Mouse (Mus musculus) neural tube, embryonic 11.5 days (tissue): ENCODE results near the gene Zfp874b. TPM values are rescaled to one million over a fixed set of nuclear protein-coding genes. Genes with fewer than 3 reads are reported as not detected.

Experiments used
- ATAC-seq: fragments of 200-750 bp; cut with Nextera tagmentation; 2 replicates; pipeline ENCODE4 v1.8.0; 2017; ENCODE audit warnings: moderate number of reproducible peaks, mild to moderate bottlenecking, moderate TSS enrichment, moderate library complexity; ENCODE audit not compliant: insufficient read depth, low FRiP score, low TSS enrichment
- DNase-seq: peaks from one replicate; pipeline ENCODE4 v3.0.0-alpha.2; 2015; ENCODE audit warnings: low spot score
- H3K27ac ChIP-seq: fragments of 300-500 bp; sonication (generic); 2 replicates; pipeline ENCODE4 v1.5.1; 2014; ENCODE audit warnings: low read depth, mild to moderate bottlenecking, low read length
- H3K27me3 ChIP-seq: fragments of 300-500 bp; sonication (generic); 2 replicates; pipeline ENCODE4 v1.6.1; 2014; ENCODE audit warnings: mild to moderate bottlenecking, low read length, mixed read lengths; ENCODE audit not compliant: control insufficient read depth, insufficient read depth
- H3K36me3 ChIP-seq: fragments of 300-500 bp; sonication (generic); 2 replicates; pipeline ENCODE4 v1.6.1; 2014; ENCODE audit warnings: mild to moderate bottlenecking, low read length, moderate library complexity, mixed read lengths; ENCODE audit not compliant: control insufficient read depth, insufficient read depth
- H3K4me1 ChIP-seq: fragments of 300-500 bp; sonication (generic); 2 replicates; pipeline ENCODE4 v1.6.1; 2014; ENCODE audit warnings: low read length, mixed read lengths; ENCODE audit not compliant: control insufficient read depth, insufficient read depth
- H3K4me2 ChIP-seq: fragments of 300-500 bp; sonication (generic); 2 replicates; pipeline ENCODE4 v1.6.1; 2014; ENCODE audit warnings: low read depth, mild to moderate bottlenecking, moderate library complexity
- H3K4me3 ChIP-seq: fragments of 300-500 bp; sonication (generic); 2 replicates; pipeline ENCODE4 v1.5.1; 2014; ENCODE audit warnings: low read depth, low read length
- H3K9ac ChIP-seq: fragments of 300-500 bp; sonication (generic); 2 replicates; pipeline ENCODE4 v1.6.1; 2014; ENCODE audit warnings: mild to moderate bottlenecking, low read length
- H3K9me3 ChIP-seq: fragments of 300-500 bp; sonication (generic); 2 replicates; pipeline ENCODE4 v1.6.1; 2016; ENCODE audit warnings: low read length; ENCODE audit not compliant: control insufficient read depth
- WGBS: fragments of 180-500 bp; shearing (Covaris S2); extraction: QIAGEN DNeasy Blood & Tissue Kit; methylation state at CpG from one replicate; pipeline ENCODE4 v1.1.7; 2014; 5-methylcytosine and 5-hydroxymethylcytosine counted together
- polyA plus RNA-seq: library from polyadenylated mRNA; unstranded; fragments of >200 nt; fragmentation: Nextera tagmentation; extraction: Ambion mirVana; gene quantifications from 2 replicates; pipeline ENCODE4 v1.2.1, GENCODE M21; 2014

Gene Zfp874b
- polyA plus RNA-seq = 0.81 and 1.6 TPM in 2 replicates

- Histone ChIP-seq H3K27ac (no peak within 1 kb of the TSS), H3K9ac (peak within 1 kb of the TSS; percentile 33; the same call in 1 of the 2 replicates), H3K4me1 (no peaks in the 10 kb centered on the region; the same call in 1 of the 2 replicates), H3K4me2 (peak within 1 kb of the TSS; percentile 40), H3K4me3 (peak within 1 kb of the TSS; percentile 48), H3K27me3 (no peaks in the 10 kb centered on the region), H3K9me3 (no peaks in the 10 kb centered on the region), H3K36me3 (no peaks in the 10 kb centered on the region)
- WGBS = 6% methylated on average over 20 of the region's 20 CpGs
- DNase-seq (peak; percentile 83), ATAC-seq (peak; percentile 93)
Observed at GRCm38 (mm10) chr13:67483625-67484423, at the start of gene Zfp874b. TSS of gene Zfp874b (minus strand) at chr13:67484258.

- WGBS = 61% methylated on average over 3 of the region's 3 CpGs
- Histone ChIP-seq H3K27ac (no peak overlapping the region), H3K27me3 (no peaks in the 10 kb centered on the region), H3K9ac (no peak overlapping the region), H3K4me1 (peaks cover 9% of the 10 kb centered on the region; the same call in 1 of the 2 replicates), H3K36me3 (no peaks in the 10 kb centered on the region), H3K9me3 (no peaks in the 10 kb centered on the region), H3K4me3 (no peak overlapping the region), H3K4me2 (no peak overlapping the region)
- no peak for ATAC-seq
- DNase-seq = no peak
Observed at GRCm38 (mm10) chr13:67527049-67527730, 43.1 kb upstream of the Zfp874b start.

- H3K4me1 ChIP-seq = peaks cover 9% of the 10 kb centered on the region; the same call in 1 of the 2 replicates
- WGBS = under 1% methylated on average over 27 of the region's 27 CpGs
- no peaks in the 10 kb centered on the region for H3K36me3 ChIP-seq
- ATAC-seq = peak; percentile 99
- H3K4me2 ChIP-seq = peak within 1 kb of the TSS; percentile 74
- H3K9ac ChIP-seq = peak within 1 kb of the TSS; percentile 53
- peak within 1 kb of the TSS; percentile 74 for H3K4me3 ChIP-seq
- H3K27ac ChIP-seq = no peak within 1 kb of the TSS; the same call in 1 of the 2 replicates
- H3K9me3 ChIP-seq = no peaks in the 10 kb centered on the region
- no peaks in the 10 kb centered on the region for H3K27me3 ChIP-seq
- DNase-seq = peak; percentile 92
Observed at GRCm38 (mm10) chr13:67525753-67526410, 41.8 kb upstream of the Zfp874b start, which contains the start of the genes Gm26965 and Zfp87. TSS of gene Gm26965 (minus strand) at chr13:67526151. TSS of gene Zfp87 (minus strand) at chr13:67526177.

DNA sequence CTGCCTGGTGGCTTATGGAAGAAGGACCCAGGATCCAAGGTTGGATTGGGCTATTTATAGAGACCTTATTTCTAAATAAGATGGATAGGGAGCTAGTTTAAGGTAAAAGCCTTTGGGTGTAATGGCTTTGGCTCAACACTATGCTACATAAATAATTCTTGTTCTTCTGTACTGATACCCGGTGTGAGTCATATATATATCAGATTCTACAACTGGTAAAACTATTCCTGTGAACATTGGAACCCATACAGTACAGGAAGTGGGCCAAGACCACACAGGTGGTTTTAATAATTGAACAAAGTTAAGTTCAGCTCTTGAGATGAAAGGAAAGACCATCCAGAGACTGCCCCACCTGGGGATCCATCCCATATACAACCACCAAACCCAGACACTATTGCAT lies 16.9 kb upstream of the Zfp874b start:
- WGBS = 85% methylated on average over 1 of the region's 1 CpGs
- H3K4me2 ChIP-seq = no peak overlapping the region
- no peak for ATAC-seq
- DNase-seq = no peak
- no peak overlapping the region for H3K9ac ChIP-seq
- no peaks in the 10 kb centered on the region for H3K36me3 ChIP-seq
- H3K27ac ChIP-seq = no peak overlapping the region
- H3K9me3 ChIP-seq = no peaks in the 10 kb centered on the region
- H3K27me3 ChIP-seq = no peaks in the 10 kb centered on the region
- no peaks in the 10 kb centered on the region for H3K4me1 ChIP-seq
- no peak overlapping the region for H3K4me3 ChIP-seq

GRCm38 (mm10) chr13:67500084-67500719 lies 16.1 kb upstream of the Zfp874b start, which contains the start of gene Zfp58:
TSS of gene Zfp58 (minus strand) at chr13:67500555.
- DNase-seq (peak; percentile 80), ATAC-seq (peak; percentile 98)
- Histone ChIP-seq H3K4me1 (no peaks in the 10 kb centered on the region), H3K9ac (peak within 1 kb of the TSS; percentile 64), H3K4me2 (peak within 1 kb of the TSS; percentile 72), H3K9me3 (no peaks in the 10 kb centered on the region), H3K27me3 (no peaks in the 10 kb centered on the region), H3K4me3 (peak within 1 kb of the TSS; percentile 75), H3K27ac (no peak within 1 kb of the TSS), H3K36me3 (no peaks in the 10 kb centered on the region)
- under 1% methylated on average over 22 of the region's 22 CpGs for WGBS

GRCm38 (mm10) chr13:67495631-67496030 lies 11.6 kb upstream of the Zfp874b start:
- H3K36me3 ChIP-seq = peaks cover 14% of the 10 kb centered on the region
- H3K9me3 ChIP-seq = peaks cover 8% of the 10 kb centered on the region
- WGBS = 95% methylated on average over 1 of the region's 1 CpGs
- no peak overlapping the region for H3K9ac ChIP-seq
- H3K4me1 ChIP-seq = no peaks in the 10 kb centered on the region
- no peaks in the 10 kb centered on the region for H3K27me3 ChIP-seq
- DNase-seq = no peak
- H3K27ac ChIP-seq = no peak overlapping the region
- ATAC-seq = no peak
- no peak overlapping the region for H3K4me2 ChIP-seq
- no peak overlapping the region for H3K4me3 ChIP-seq

DNA sequence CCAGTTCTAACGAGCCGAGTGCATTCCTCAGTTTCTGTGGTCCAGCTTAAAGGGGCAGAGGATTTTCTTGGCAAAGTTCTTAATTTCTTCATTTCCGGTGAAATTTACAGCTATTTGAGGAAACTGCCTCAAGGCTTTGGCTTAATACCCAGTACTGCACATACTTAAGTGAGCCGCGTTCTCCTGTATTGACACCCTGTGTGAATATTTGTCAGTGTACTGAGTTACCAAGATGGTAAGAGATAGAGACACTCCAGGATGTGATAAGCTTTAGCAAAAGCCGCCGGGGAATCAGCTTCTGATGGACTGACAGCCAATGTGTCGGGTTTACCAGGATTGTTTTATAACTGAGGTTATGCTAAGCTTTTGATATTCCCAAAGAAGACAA lies 360 bp upstream of the Zfp874b start:
- peaks cover 4% of the 10 kb centered on the region; the same call in 1 of the 2 replicates for H3K36me3 ChIP-seq
- H3K9me3 ChIP-seq = no peaks in the 10 kb centered on the region
- ATAC-seq (peak; percentile 38), DNase-seq (no peak)
- peak overlapping the region; percentile 40 for H3K4me2 ChIP-seq
- WGBS = 49% methylated on average over 8 of the region's 8 CpGs
- H3K4me1 ChIP-seq = no peaks in the 10 kb centered on the region; the same call in 1 of the 2 replicates
- peak overlapping the region; percentile 48 for H3K4me3 ChIP-seq
- no peaks in the 10 kb centered on the region for H3K27me3 ChIP-seq
- no peak overlapping the region for H3K27ac ChIP-seq
- H3K9ac ChIP-seq = peak overlapping the region; percentile 33; the same call in 1 of the 2 replicates

GRCm38 (mm10) chr13:67481528-67481927 lies 2.5 kb downstream of the Zfp874b start:
- no peaks in the 10 kb centered on the region; the same call in 1 of the 2 replicates for H3K4me1 ChIP-seq
- H3K9me3 ChIP-seq = no peaks in the 10 kb centered on the region
- H3K4me3 ChIP-seq = no peak overlapping the region
- H3K27me3 ChIP-seq = no peaks in the 10 kb centered on the region
- 67% methylated on average over 4 of the region's 4 CpGs for WGBS
- no peak for ATAC-seq
- DNase-seq = no peak
- H3K9ac ChIP-seq = no peak overlapping the region
- H3K27ac ChIP-seq = no peak overlapping the region
- H3K4me2 ChIP-seq = no peak overlapping the region
- H3K36me3 ChIP-seq = no peaks in the 10 kb centered on the region
